16 mouse cellular contexts compared by ENCODE assay signal in the genomic region with DNA sequence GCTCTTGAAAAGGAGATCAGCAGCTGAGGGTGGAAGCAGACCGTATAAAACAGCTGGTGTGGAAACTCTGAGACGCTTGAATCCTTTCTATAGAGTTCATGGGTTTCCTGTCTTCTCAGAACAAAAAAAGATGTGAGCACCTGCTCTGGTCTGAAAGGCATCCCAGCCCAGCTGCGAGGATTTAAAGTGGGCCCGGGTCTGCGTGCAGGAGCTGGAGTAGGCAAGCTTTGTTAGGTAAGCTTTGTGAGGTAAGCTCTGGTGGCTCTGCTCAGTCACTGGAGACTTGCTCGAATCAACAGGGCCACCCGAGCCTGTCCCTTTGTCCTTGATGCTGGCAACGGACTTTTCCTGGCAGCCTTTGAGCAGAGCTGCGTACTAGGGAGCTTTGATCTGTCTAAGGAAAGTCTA. TPM values are rescaled to one million over a fixed set of nuclear protein-coding genes. Genes with fewer than 3 reads are reported as not detected.
A peak's percentile ranks its signal among the peaks of the same experiment; 100 is the strongest.
DNase-seq lines count a peak whose midpoint lies in the region; ATAC-seq and TF ChIP-seq lines count a peak whose summit lies in the region.
"Had no signal": no experiment of that assay in that cellular context is flagged by ENCODE, and none has a peak within 500 bp of the region (broad histone marks: within the 10 kb centered on the region; RNA-seq: fewer than 3 reads in every experiment).

No protein-coding gene starts in this region.

- no peak overlapping the region for H3K4me2 ChIP-seq in heart, embryonic 16.5 days (ENCODE audit: low read depth, low read length)
- no peak overlapping the region for H3K4me2 ChIP-seq in intestine, embryonic 16.5 days (ENCODE audit: low read depth, low read length)
- H3K4me2 ChIP-seq: embryonic facial prominence, embryonic 13.5 days; forebrain, embryonic 15.5 days; liver, embryonic 15.5 days had no signal

- no peaks in the 10 kb centered on the region for H3K9me3 ChIP-seq in heart, embryonic 16.5 days (replicated peaks; ENCODE audit: control insufficient read depth, low read length)
- H3K9me3 ChIP-seq in intestine, embryonic 16.5 days (ENCODE audit: control insufficient read depth, low read length), result no peaks in the 10 kb centered on the region
- H3K9me3 ChIP-seq: embryonic facial prominence, embryonic 13.5 days; forebrain, embryonic 15.5 days; liver, embryonic 15.5 days had no signal

- H3K4me3 ChIP-seq in layer of hippocampus, adult 2 months, result no peak overlapping the region
- no peak overlapping the region for H3K4me3 ChIP-seq in heart, embryonic 16.5 days (ENCODE audit: low read length)
- H3K4me3 ChIP-seq in intestine, embryonic 16.5 days (ENCODE audit: low read length), result no peak overlapping the region
- H3K4me3 ChIP-seq: embryonic facial prominence, embryonic 13.5 days; forebrain, embryonic 15.5 days; liver, embryonic 15.5 days had no signal

- WGBS in heart, embryonic 16.5 days, result 66% methylated on average over 9 of the region's 9 CpGs
- WGBS in intestine, embryonic 16.5 days, result 85% methylated on average over 9 of the region's 9 CpGs

- H3K27ac ChIP-seq in layer of hippocampus, adult 2 months, result peak overlapping the region; percentile 76
- H3K27ac ChIP-seq in heart, embryonic 16.5 days (ENCODE audit: low read length), result peak overlapping the region; percentile 78
- H3K27ac ChIP-seq in intestine, embryonic 16.5 days (ENCODE audit: low read length), result no peak overlapping the region
- H3K27ac ChIP-seq: embryonic facial prominence, embryonic 13.5 days; forebrain, embryonic 15.5 days; liver, embryonic 15.5 days; macrophage had no signal

- H3K9ac ChIP-seq in heart, embryonic 16.5 days (ENCODE audit: low read length), result peak overlapping the region; percentile 48; the same call in 1 of the 2 replicates
- H3K9ac ChIP-seq in intestine, embryonic 16.5 days (ENCODE audit: low read depth, low read length), result no peak overlapping the region
- H3K9ac ChIP-seq: embryonic facial prominence, embryonic 13.5 days; forebrain, embryonic 15.5 days; liver, embryonic 15.5 days had no signal

- no peak for DNase-seq in frontal cortex, postnatal 36 days (ENCODE audit: low spot score in 2 of 2)
- DNase-seq in layer of hippocampus, adult 2 months (ENCODE audit: low spot score in 2 of 2), result no peak
- no peak for DNase-seq in layer of hippocampus, adult 9-11 months
- peak; percentile 81 for DNase-seq in thymus, postnatal 25 days
- no peak for DNase-seq in frontal cortex, adult 2 months (ENCODE audit: extremely low spot score in 1 of 2, low spot score in 1 of 2)
- DNase-seq: B cell, adult 2 months; cerebellum, postnatal 25 days; right cerebral cortex, postnatal 4 days had no signal

- no peak for TF ChIP-seq CTCF in layer of hippocampus, adult 2 months (conservative IDR thresholded peaks at IDR 0.05)

- H3K4me1 ChIP-seq in heart, embryonic 16.5 days (ENCODE audit: control insufficient read depth, insufficient read depth, low read length), result peaks cover 9% of the 10 kb centered on the region
- no peaks in the 10 kb centered on the region for H3K4me1 ChIP-seq in intestine, embryonic 16.5 days (ENCODE audit: control insufficient read depth, insufficient read depth, low read length)
- H3K4me1 ChIP-seq: embryonic facial prominence, embryonic 13.5 days; forebrain, embryonic 15.5 days had no signal

- no peaks in the 10 kb centered on the region for H3K36me3 ChIP-seq in heart, embryonic 16.5 days (ENCODE audit: control insufficient read depth, insufficient read depth)
- H3K36me3 ChIP-seq in intestine, embryonic 16.5 days (ENCODE audit: control insufficient read depth, insufficient read depth, low read length), result no peaks in the 10 kb centered on the region
- H3K36me3 ChIP-seq: forebrain, embryonic 15.5 days; liver, embryonic 15.5 days had no signal

- H3K27me3 ChIP-seq in heart, embryonic 16.5 days (ENCODE audit: control insufficient read depth, insufficient read depth, low read length), result no peaks in the 10 kb centered on the region
- no peaks in the 10 kb centered on the region for H3K27me3 ChIP-seq in intestine, embryonic 16.5 days (replicated peaks; ENCODE audit: control insufficient read depth, insufficient read depth, low read length)
- H3K27me3 ChIP-seq: embryonic facial prominence, embryonic 13.5 days; forebrain, embryonic 15.5 days; liver, embryonic 15.5 days; Patski had no signal

- 0 out of 2 replicates have a peak, but pooled peaks have one; percentile 30 for ATAC-seq in frontal cortex, adult (ENCODE audit: low TSS enrichment)
- ATAC-seq in heart, embryonic 16.5 days (replicated peaks; ENCODE audit: extremely low read depth, insufficient read depth, low FRiP score), result peak; percentile 35; the same call in 1 of the 2 replicates
- no peak for ATAC-seq in intestine, embryonic 16.5 days
- ATAC-seq: forebrain, embryonic 15.5 days; Patski had no signal

RNA-seq across cellular contexts. Expression of gene Ppp2r5c, which starts 31.7 kb away (rescaled TPM):
- 100 to 1,000 TPM; 243 to 252 TPM for total RNA-seq in layer of hippocampus, adult 2 months (2021)
- 130 and 132 TPM in 2 replicates for polyA plus RNA-seq in heart, embryonic 16.5 days (2015; fragmentation: Nextera tagmentation; extraction: Ambion mirVana)
- polyA plus RNA-seq in intestine, embryonic 16.5 days (2015; fragmentation: Nextera tagmentation; extraction: Ambion mirVana), result 129 and 133 TPM in 2 replicates
- 170 and 188 TPM in 2 replicates for polyA plus RNA-seq in frontal cortex, adult 2 months (2012; rRNA removed)
